Mouse (Mus musculus) forelimb bud, embryonic 11.5 days (tissue): ENCODE data around the gene A930009A15Rik.
A peak's percentile ranks its signal among the peaks of the same experiment; 100 is the strongest.

ENCODE experiments used
- DNase-seq: peaks from one replicate; pipeline ENCODE4 v3.0.0-alpha.2; 2012; ENCODE audit warnings: low read depth, low spot score

The A930009A15Rik gene

DNA sequence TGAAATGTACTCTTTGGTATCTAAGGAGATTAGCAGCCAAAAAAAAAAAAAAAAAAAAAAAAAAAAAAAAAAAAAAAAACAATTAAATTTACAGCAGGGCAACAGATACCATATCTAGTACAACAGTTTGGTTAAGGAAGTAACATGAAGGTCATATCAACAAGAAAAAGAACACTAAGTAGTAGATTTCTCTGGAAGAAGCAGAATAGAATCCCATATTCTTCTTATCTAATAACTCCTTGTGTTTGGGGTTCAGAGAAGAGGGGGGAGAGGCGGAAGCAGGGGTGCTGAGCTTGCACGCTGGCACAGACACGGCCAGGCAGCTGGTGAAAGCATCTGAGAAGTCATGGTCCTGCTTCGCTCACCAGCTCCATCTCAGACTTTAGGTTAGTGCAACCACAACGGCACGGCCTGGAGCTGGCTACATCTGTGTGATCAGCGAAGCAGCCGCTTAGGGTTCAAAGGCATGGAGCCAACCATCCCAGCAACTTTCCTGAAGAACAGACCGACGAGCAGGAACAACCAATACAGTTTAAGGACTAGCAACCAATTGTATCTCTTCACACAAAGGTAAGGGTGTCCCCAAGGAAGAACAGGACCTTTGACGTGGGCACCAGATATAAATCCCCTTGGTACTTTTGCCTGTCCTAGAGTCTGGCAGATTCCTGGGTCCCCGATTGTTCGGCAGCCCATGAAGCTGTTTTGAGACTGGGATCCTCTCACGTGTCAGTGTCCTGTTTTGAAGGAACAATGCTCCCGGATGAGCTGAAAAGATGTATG, at the start of gene A930009A15Rik:
TSS of gene A930009A15Rik (plus strand) at position 275 of the 780 bp plus-strand sequence.
- no peak for DNase-seq

DNA sequence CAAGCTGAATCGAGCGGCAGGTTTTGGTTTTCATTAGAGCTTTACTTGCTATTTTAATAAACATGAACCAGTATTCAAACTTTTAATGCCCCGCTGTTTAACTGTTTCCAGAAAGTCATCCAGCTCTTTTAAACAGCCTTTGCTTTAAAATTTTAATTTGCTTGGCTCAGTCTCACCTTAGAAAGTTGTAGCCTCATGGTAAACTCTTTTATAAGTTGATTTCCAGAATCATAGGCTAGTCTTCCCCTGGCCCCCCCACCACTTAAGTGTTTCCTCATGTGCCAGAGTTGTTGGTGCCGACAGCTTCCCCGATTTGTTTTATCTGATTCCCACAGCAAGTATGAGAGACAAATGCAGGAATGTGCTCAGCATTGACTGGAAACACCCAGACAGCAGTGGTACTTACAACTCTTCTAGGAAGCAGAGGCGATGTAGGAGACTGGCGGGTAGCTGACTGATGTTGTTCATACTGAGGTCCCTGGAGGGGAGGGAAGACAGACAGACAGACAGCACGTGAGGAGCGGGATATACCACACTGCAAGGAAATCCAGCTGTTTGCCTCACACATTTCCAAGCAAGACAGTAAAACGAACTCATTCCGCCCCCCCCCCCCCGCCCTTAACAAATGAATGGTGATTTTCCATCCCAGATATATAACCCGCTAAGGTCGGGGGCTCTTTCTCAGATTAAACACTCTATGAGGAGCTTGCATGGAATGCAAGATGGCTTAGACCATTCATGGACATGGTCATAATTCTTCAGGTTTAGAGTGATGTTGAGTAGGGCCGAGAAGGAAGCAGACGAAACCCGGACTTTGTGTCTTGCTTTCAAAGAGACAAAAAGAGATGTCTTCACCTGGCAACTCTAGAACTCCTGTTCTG, 49.3 kb upstream of the A930009A15Rik start:
- peak; percentile 74 for DNase-seq

DNA sequence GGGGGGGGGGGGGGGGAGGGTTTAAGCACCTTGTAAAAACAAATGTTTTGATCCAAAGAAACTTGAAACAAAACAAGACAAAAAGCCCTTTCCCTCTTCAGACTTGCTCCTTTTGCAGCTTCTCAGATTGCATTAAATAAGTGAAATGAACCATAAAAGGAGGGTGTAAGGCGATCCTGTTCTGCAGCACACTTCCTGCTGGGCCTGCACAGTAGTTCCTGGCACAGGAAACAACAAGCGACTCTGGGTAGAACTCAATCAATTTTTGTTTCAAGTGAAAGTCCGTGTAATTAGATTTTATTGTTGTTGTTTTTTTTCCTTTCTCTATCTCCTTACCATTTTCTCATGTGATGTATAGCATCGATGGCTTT, 48.7 kb upstream of the A930009A15Rik start:
- DNase-seq: peak; percentile 35

DNA sequence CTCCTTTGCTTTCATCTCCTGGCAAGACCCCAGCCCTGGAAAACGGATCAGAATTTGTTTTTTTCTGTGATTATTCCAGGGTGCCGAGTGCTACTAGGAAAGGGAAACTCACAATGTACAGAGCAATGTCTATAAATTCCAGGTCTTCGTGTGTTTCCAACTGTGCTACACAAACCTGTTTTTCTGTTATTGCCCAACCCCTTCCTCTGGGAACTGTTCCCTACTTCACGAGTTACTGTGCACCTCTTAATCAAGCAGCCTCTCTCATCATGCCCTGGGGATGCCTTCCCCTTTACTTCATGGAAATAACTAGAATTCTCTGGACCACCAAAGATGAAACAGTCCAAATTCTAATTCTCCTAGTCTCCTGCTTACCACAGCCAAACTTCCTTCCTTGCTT, 40.9 kb upstream of the A930009A15Rik start:
- DNase-seq: no peak

DNA sequence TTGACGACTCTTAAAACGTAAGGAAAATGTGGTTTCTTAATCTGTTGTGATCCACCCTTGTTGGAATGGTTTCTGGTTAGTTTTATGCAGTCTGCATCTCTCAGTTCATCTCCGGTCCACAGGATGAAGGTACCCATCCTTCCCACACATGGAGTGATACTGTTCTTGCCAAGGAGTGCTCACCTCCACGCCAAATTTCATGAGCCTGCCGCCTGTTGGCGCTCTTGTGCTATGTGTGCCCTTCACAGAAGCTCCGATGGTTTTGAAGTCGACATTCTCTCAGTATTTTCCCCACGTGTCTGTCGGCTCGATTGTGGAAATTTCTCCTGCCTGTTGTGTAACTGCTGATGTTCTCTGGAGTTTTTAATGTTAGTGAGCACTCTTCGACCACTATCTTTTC, 40.0 kb upstream of the A930009A15Rik start:
- no peak for DNase-seq

DNA sequence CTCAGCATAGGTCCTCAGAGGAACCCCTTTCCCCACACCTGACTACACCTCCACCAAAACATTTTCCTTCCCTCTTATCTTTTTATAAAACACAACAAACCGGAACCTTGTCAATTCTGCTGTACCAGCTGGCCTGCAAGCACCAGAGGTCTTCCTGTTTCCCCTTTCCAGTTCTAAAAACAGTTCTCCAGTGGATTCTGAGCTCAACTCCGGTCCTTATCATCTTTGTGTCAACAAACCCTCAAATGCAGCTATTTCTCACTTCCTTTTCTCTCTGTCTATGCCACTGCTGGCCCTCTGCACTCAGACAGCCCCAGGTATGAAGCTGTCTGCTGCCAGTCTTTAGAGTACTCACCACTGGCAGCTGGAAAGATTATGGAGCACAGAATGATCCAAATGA, 39.0 kb upstream of the A930009A15Rik start:
- DNase-seq: no peak

DNA sequence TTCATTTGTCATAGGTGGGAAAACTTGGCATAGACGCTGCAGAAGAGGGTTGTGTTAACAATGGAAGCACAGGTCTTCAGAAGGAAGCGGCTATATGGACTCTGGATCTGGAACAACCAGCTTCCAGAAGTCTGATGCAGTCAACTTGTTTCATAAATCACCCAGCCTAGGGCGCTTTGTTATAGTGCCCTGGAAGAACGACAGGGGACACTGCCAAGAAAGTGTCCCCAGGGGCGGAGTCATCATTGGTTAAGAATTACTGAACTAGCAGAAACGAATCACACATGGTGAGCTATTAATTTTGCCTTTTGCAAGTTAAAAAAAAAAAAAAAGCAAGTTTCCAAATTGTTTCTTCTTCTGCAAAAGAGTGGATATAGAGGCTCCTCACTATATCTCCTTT, 26.9 kb upstream of the A930009A15Rik start:
- DNase-seq: no peak

DNA sequence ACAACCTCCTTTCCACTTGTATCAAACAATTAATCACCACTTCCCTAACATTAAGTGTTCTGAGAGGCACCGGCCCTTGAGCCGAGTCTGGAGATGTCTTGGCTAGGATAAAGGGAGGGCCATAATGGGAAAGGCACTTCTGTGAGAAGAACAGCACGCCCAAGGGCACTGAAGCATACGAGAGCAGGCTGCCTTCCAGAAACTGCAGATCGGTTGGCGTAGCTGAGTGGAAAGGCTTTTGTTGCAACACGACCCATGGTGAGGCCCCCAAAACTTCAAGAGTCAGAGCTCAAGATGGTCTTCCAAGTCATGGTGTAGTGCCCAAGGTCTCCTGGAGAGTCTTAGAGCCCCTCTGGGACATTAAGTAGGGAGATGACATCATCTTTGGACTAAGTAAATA, 19.5 kb upstream of the A930009A15Rik start:
- DNase-seq: no peak

DNA sequence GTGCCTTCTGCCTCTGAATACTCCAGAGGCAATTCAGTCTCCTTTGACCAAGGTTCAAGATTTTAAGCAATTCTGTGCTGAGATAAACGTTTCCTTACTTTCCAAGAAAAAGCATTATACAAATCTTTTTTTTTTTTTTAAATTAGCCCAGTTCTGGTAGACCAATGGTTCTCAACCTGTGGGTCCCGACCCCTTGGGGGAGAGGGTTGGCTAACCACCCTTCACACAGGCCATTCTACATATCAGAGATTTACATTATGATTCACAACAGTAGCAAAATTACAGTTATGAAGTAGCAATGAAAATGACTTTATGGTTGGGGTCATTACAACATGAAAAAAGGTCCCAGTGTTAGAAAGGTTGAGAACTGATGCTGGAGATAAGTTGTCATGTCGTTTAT, 18.7 kb upstream of the A930009A15Rik start:
- DNase-seq: no peak

DNA sequence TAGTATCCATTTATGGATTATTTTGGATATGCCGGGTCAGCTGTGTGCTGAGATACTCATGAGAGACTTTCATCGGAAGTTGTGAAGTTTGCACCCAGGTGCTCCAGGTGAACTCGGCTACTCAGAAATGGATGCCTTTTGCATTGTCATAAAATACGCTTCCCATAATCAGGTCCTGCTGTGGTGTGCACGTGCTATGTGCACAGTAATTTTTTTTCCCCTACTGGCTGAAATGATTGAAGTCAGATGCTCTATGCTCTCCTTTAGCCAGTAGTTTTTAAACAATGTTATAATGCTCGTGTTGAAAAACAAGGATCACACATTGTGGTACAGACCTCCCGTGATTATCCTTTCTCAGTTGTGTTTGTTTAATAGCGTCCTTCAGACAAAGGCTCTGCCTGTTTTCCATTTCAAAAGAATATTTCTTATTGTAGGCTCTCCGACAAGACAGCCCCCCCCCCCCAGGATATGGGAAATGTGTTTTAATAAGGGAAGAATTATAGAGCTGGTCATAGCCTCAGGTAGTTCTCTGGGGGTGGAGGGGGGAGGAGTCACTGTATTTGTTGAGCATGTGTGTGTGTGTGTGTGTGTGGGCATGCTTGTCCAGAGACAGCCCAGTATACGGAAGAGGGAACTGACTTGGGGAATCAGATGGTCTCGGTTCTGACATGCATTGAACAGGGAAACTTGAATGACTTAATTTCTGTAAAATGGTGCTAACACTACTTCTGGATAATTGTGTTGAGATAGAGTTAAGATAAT, 16.3 kb upstream of the A930009A15Rik start:
- DNase-seq: no peak

DNA sequence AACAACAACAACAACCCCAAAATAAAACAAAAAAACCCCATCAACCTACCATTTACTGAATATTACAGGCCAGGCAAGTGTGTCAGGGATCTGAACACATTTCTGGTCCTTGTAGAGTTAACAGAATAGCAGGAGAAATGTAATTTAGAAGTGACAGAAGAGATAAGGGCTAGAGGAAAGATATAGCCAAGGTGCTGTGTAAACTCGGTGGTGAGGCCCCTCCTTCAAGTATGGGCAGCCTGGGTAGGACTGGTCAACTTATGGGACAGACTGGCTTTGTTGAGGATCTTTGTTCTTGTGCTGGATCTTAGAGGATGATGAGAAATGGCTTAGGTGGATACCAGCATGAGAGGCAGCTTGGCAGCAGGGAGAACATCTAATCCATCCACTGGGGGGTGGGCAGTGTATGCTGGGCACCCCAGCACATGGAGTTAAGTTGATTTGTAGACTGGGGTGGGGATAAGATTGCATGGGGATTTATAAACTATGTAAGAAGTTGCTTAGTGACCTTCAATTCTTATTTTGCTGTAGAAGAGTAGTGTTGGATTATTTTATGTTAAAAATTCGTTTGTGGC, 14.5 kb upstream of the A930009A15Rik start:
- no peak for DNase-seq

DNA sequence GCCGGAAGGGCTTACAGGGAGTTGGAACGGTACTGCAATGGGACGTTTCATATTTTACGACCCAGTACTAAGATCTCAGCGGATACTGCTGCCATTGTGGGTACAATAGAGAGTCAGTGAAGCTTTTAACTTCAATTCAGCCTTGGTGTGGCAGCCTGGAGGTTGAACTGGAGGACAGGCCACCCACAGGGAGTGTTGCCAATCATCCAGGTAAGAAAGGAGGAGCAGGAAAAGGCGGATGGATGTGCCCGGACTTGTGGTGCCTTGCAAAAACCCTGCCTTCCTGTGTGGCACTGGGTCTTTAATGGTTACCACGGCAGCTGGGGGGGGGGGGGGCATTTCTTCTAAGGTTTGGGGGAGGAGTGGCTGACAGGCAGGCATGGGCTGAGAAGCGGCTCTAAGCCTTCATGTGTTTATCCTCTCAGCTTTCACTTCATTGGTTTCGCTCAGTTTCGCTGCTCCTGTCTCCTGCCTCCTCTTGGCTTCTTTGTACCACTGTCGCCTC, 13.0 kb upstream of the A930009A15Rik start:
- peak; percentile 18 for DNase-seq

DNA sequence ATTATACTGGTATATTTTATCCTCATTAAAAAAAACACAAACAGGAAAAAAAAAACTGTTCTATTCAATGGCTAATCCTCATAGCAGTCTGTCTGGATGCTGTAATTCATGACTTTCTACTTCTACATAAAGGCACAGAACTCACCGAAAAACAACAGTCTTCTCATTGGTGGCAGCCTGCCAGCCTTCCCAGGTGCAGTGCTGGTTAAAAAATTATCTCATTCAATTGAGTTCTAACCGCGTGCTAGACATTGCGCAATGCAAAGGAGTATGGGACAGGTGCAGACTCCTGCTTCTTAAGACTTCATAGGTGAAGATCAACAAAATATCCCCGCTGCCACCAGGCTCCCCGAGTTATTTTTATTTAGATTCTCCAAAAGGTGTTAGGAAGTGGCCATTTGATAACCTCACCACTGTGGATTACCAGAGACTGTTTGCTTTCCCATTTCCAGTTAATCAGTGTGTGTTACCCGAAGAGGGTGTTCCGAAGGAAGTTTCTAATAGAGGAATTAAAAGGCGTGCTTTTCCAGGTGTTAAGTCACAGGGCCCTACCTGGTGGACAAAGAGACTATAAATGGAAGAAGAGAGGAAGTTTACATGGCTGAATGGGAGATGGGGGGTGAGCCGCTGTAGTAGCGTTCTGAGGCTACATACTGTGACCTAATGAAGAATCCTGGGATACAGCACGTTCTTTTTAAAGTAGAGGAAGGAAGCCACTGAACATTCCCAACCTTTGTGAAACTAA, 8.5 kb upstream of the A930009A15Rik start:
- no peak for DNase-seq

DNA sequence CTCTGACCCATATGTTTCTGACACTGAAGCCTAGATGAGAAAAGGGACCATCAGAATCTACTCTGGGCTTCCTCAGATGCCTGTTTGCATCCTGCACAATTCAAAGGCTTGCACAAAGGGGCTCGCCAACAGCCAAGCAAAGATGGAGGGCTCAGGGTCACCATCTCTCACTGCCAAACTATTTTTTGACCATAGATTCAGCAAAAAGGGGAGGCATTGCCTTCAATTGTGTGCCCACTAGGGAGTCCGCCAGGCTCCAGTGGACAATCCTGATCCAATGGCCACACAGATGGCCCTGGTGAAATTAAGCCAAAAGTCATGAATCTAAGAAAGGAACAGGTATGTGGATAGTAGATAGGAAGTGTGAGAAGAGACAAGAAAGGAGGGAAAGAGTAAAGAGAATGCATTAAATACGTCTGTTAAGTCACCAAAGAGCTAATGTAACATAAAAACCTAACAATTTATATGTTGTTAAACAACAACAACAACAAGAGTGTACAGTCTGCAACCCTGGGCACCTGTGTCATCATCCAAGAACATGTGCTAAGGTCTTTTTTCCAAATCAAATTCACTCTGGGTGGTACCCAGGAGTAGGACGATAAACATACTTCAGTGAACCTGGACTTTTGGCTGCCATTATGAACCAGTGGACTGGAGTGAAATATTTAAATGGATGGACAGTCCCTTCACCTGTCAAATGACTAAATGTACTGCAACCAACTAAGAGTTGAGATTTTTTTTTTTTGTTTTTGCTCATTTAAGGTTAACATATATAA, 6.7 kb upstream of the A930009A15Rik start:
- DNase-seq: no peak

DNA sequence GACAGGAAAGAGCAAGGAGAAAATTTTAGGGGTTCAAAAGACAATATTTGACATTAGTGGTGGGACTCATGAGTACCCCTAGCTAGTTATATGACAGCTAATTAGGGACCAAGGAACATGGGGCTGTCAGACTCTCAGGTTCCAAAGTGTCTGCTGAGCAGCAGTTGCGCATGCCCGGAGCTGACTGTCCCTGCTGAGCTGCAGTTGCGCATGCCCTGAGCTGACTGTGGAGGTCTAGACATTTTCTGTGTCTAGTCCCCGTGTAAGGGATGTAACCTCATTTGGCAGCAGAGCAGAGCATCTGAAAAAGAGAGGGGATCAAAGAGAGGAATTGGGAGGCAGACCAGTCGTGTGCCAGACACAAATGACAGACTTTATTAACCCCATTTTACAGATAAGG, 5.8 kb upstream of the A930009A15Rik start:
- DNase-seq: no peak

DNA sequence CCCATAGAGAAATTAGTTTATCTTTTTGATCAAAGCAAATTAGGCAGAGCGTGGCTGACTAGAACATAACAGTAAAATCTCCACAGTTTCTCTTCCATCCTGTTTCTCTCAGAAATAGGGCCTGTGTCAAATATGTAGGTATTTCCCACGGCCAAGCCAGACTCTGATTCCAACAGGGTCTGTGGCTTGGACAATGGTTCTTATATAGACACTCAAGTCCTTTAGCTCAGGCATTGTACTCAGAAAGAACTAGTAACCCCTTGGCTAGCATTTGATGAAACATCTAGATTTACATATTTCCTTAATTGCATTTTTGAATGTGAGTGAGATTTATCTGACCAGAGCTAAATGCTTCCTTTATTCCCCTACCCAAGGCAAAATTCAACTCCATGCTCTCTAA, 791 bp downstream of the A930009A15Rik start:
- no peak for DNase-seq

DNA sequence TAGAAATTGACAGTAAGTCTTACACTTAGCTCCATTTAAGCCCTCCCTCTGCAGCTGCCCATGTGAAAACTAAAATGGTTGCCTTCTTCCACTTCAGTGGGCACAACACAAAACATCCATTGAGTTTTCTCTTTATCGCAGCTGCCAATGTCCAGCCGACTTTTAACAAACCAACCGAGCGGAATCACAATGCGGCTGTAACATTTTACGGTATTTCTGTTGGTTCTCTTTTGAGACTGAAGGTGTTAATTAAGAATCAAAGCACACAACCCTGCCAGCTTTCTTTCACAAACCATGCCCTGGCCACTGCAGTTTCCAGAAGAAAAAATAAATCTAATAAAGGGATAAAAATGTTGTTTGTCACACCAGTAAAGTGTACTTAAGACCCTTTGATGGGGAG, 1.5 kb downstream of the A930009A15Rik start:
- DNase-seq: no peak

DNA sequence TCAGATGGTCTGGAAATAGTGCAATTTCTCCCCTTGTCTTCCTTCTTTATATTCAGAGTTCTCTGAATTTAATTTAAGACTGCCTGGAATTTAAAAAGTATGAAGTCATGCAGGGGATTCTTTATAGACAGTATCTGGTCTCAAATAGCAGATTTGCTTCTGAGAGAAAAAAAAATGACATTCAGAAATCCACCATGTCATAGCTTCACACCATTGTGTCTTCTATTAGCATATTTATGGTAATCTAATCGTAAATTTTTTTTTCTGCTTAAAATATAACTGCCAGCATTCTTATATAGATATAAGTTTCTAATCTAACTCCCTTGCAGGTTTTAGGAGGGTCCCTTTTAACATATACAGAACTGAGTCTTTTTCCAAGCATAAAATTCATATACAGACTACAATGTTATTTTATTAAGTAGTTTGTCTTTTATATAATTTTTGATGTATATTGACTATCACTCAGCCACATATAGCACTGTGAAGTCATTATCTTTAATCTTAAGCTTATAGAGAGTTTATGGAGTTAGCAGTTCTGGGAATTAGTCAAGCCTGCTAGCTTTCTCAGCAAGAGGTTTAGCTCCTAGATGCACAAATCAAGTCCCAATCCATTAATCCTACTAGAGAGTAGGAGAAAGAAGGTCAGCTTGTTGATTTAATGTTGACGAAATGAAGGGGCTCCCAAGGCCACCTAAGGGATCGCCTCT, 2.1 kb downstream of the A930009A15Rik start:
- no peak for DNase-seq

DNA sequence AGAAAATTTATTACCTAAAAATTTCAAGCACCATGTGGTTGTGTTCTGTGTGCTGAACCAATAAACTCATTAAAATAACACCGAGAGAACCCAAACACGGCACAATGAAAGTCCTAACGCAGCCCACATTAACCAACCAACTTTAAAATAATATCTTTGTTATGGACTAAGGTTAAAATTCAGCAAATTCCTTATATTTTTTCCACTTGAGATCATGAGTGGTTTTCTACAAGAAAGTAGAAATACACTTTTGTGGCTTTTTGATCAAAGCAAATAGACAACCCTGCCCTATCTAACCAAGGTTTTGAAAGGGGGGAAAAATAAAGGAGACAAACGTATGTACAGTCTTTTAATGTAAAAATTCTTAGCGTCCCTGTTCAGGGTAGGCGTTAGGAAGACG, 9.3 kb downstream of the A930009A15Rik start:
- DNase-seq: no peak
